Mouse (Mus musculus): ENCODE results near the gene Eif5a.
A peak's percentile ranks its signal among the peaks of the same experiment; 100 is the strongest.
"Not testable (repeated sequence)": the region's sequence is repeated elsewhere in the genome, so short reads cannot be mapped to it uniquely, and the experiment has no call there.

Eif5a gene

GRCm38 (mm10) chr11:69920266-69921031 is 1.3 kb downstream of the Eif5a start:
- DNase-seq: peak; percentile 64 to 80

GRCm38 (mm10) chr11:69919661-69920265 is 2.0 kb downstream of the Eif5a start:
- peak; percentile 81 to 90 for DNase-seq

GRCm38 (mm10) chr11:69919053-69919452 is 2.7 kb downstream of the Eif5a start:
- DNase-seq: no peak

GRCm38 (mm10) chr11:69918118-69918517 is 3.6 kb downstream of the Eif5a start:
- no peak for DNase-seq

- no peak for DNase-seq
These were observed 4.3 kb downstream of the Eif5a start for GRCm38 (mm10) chr11:69917379-69917948.

GRCm38 (mm10) chr11:69916652-69917378 is 4.9 kb downstream of the Eif5a start:
- not testable (repeated sequence) for DNase-seq

- no peak for DNase-seq
These were observed 5.8 kb downstream of the Eif5a start for GRCm38 (mm10) chr11:69915667-69916627.

- no peak for DNase-seq
These were observed 6.8 kb downstream of the Eif5a start for GRCm38 (mm10) chr11:69914917-69915430.

- peak; percentile 52 to 65 for DNase-seq
These were observed 7.4 kb downstream of the Eif5a start for GRCm38 (mm10) chr11:69914372-69914764.

GRCm38 (mm10) chr11:69913554-69914371 is 8.0 kb downstream of the Eif5a start, which contains the start of gene Gps2:
TSS of gene Gps2 (plus strand) at chr11:69913888.
- peak; percentile 93 to 96 for DNase-seq

- DNase-seq: no peak
These were observed 8.8 kb downstream of the Eif5a start for GRCm38 (mm10) chr11:69912716-69913530.

- no peak for DNase-seq
These were observed 10.1 kb downstream of the Eif5a start for GRCm38 (mm10) chr11:69911701-69912100.

GRCm38 (mm10) chr11:69910781-69911560 is 10.8 kb downstream of the Eif5a start:
- DNase-seq: peak; percentile 25 to 57

- no peak for DNase-seq
These were observed 11.6 kb downstream of the Eif5a start for GRCm38 (mm10) chr11:69910177-69910576.

GRCm38 (mm10) chr11:69909174-69909573 is 12.6 kb downstream of the Eif5a start:
- no peak for DNase-seq

GRCm38 (mm10) chr11:69908645-69909044 is 13.1 kb downstream of the Eif5a start:
- DNase-seq: peak; percentile 67 to 81

- no peak for DNase-seq
These were observed 17.4 kb downstream of the Eif5a start for GRCm38 (mm10) chr11:69904311-69904710.

GRCm38 (mm10) chr11:69902972-69903371 is 18.8 kb downstream of the Eif5a start:
- no peak for DNase-seq

- DNase-seq: peak in 1 of 2 experiments; percentile 49
These were observed 19.8 kb downstream of the Eif5a start for GRCm38 (mm10) chr11:69901993-69902392.
